Mouse (Mus musculus): ENCODE data around the gene Itga3. TPM values are rescaled to one million over a fixed set of nuclear protein-coding genes. Genes with fewer than 3 reads are reported as not detected.

Itga3 gene
- polyA plus RNA-seq, 1 experiment from 2014 or later: 16.7 TPM

DNA sequence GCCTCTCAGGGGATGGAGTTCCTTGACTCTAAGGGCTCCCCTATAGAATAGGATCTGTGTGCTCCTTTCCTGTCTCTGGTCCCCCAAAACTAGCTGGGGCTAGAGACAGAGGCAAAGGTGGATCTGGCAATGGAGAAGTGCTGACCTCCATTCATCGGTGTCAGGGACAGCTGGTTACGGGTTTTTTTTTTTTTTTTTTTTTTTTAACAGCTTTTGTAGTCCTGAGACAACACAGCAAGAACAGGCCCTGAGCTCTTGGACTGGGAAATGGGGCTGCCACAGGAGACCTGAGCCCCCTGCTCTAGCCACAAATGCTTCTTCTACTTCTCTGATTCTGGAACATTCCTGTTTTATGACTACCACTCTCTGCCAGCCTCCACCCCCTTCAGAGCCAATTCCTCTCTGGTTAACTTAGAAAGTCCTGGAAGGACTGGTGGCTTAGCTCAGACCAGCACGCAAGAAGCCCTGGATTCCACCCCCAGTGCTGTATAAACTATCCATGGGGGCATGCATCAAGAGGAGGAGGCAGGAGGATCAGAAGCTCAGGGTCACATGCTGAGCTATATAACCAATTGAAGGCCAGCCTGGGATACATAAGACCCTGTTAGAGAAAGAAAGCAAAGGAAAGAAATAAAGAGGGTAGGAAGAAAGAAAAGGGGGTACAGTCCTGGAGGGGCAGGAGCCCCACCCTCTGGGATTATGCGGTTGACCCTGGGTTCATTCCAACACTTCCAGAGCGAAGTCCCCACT is 21.9 kb upstream of the Itga3 start:
- H3K9ac ChIP-seq (ENCODE audit: low read depth, low read length): no peak overlapping the region
- no peak overlapping the region for H3K27ac ChIP-seq (ENCODE audit: low read depth, low read length)
- peaks cover 2% of the 10 kb centered on the region for H3K27me3 ChIP-seq (replicated peaks; ENCODE audit: control insufficient read depth, insufficient read depth, low read length)
- H3K4me1 ChIP-seq (ENCODE audit: control insufficient read depth, insufficient read depth, low read depth, low read length): no peaks in the 10 kb centered on the region
- 74% methylated on average over 5 of the region's 5 CpGs for WGBS
- ATAC-seq: no peak
- H3K9me3 ChIP-seq (ENCODE audit: control insufficient read depth, low read length): no peaks in the 10 kb centered on the region
- no peaks in the 10 kb centered on the region for H3K36me3 ChIP-seq (ENCODE audit: control insufficient read depth, insufficient read depth, low read length)
- no peak overlapping the region for H3K4me3 ChIP-seq (ENCODE audit: low read length)
- no peak overlapping the region for H3K4me2 ChIP-seq (ENCODE audit: low read length)

DNA sequence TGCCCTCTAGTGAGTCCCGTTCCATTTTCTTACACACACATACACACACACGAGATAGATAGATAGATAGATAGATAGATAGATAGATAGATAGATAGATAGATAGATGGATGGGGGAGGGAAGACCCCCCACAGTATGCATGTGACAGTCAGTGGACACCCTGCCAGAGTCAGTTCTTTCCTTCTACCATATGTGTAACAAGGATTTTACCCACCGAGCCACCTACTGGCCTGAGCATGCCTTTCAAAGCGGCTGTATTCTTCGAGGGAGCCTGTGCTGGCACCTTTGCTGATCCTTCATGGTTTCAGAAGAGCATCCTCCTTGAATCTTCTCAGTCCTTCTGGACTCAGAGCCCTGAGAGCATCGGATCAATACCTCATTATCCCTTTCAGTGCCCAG is 21.3 kb upstream of the Itga3 start:
- Histone ChIP-seq H3K27me3 (replicated peaks; ENCODE audit: control insufficient read depth, insufficient read depth, low read length) (peaks cover 2% of the 10 kb centered on the region), H3K9me3 (ENCODE audit: control insufficient read depth, low read length) (no peaks in the 10 kb centered on the region), H3K4me3 (ENCODE audit: low read length) (no peak overlapping the region), H3K4me1 (ENCODE audit: control insufficient read depth, insufficient read depth, low read depth, low read length) (no peaks in the 10 kb centered on the region), H3K4me2 (ENCODE audit: low read length) (no peak overlapping the region), H3K9ac (ENCODE audit: low read depth, low read length) (no peak overlapping the region), H3K27ac (ENCODE audit: low read depth, low read length) (no peak overlapping the region), H3K36me3 (ENCODE audit: control insufficient read depth, insufficient read depth, low read length) (no peaks in the 10 kb centered on the region)
- 60% methylated on average over 6 of the region's 6 CpGs for WGBS
- ATAC-seq: no peak

DNA sequence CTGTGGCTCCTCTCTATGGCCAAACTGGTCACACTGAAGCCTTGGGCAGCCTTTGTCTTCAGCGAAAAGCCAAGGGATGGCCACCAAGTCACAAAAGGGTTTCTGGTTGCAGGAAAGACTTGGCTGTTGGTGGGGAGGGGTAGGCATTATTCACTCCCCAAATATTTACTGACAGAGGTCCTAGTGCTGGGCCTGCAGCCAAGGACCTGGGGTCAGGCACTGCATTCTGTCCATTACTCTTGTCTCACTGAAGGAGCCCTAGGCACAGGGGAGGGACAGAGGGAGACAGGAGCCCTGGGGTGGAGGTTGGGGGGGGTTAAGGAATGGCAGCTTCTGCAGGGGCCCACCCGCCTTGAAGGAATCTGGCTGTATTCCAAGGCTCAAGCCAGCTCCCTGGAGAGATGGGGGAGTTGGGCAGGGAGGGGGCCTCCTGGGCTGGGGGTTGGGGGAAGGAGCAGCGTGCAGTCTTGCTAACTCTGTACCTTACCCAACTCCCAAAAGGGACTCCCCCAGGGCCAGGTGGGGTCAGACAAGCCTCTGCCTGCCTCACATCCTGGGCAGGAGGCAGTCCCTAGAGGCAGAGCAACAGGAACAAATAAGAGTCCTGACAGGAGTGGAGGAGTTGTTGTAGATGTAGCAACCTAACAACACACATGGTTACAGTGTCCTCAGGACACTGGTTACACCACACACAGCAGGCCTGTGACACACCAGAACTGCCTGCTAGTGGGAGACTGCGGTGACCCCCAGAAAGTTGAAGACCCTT is 20.2 kb upstream of the Itga3 start:
- H3K9me3 ChIP-seq (ENCODE audit: control insufficient read depth, low read length): no peaks in the 10 kb centered on the region

DNA sequence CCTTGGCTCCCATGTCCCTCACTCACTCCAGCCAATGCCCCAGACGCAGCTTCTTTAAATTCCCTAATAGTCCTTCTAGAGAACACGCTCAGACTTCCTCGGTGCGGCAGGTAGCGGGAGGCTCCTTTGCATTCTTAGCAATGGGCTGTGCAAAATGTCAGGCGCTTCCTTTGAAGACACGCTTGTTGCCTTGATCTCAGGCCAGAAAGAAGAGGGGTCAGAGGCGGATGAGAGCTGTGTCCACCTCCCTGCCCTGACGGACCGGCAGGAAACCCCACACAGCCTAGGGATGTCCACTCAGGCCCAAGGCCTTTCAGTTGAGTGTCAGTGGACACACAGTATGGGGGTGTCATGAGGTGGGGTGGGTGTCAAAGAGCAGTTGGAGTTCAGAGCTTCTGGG is 19.0 kb upstream of the Itga3 start:
- Histone ChIP-seq H3K4me2 (ENCODE audit: low read length) (no peak overlapping the region), H3K9ac (ENCODE audit: low read depth, low read length) (no peak overlapping the region), H3K4me3 (ENCODE audit: low read length) (no peak overlapping the region), H3K36me3 (ENCODE audit: control insufficient read depth, insufficient read depth, low read length) (no peaks in the 10 kb centered on the region), H3K4me1 (ENCODE audit: control insufficient read depth, insufficient read depth, low read depth, low read length) (no peaks in the 10 kb centered on the region), H3K27ac (ENCODE audit: low read depth, low read length) (no peak overlapping the region), H3K9me3 (ENCODE audit: control insufficient read depth, low read length) (no peaks in the 10 kb centered on the region), H3K27me3 (replicated peaks; ENCODE audit: control insufficient read depth, insufficient read depth, low read length) (peaks cover 1% of the 10 kb centered on the region; the same call in 1 of the 2 replicates)
- 73% methylated on average over 10 of the region's 10 CpGs for WGBS
- ATAC-seq: no peak

More for the DNA sequence above, 20.2 kb upstream of the Itga3 start:
- Histone ChIP-seq H3K4me3 (ENCODE audit: low read length) (no peak overlapping the region), H3K36me3 (ENCODE audit: control insufficient read depth, insufficient read depth, low read length) (no peaks in the 10 kb centered on the region), H3K4me1 (ENCODE audit: control insufficient read depth, insufficient read depth, low read depth, low read length) (no peaks in the 10 kb centered on the region), H3K9ac (ENCODE audit: low read depth, low read length) (no peak overlapping the region), H3K27me3 (replicated peaks; ENCODE audit: control insufficient read depth, insufficient read depth, low read length) (peaks cover 2% of the 10 kb centered on the region), H3K4me2 (ENCODE audit: low read length) (no peak overlapping the region), H3K27ac (ENCODE audit: low read depth, low read length) (no peak overlapping the region)
- no peak for ATAC-seq
- 47% methylated on average over 4 of the region's 4 CpGs for WGBS

DNA sequence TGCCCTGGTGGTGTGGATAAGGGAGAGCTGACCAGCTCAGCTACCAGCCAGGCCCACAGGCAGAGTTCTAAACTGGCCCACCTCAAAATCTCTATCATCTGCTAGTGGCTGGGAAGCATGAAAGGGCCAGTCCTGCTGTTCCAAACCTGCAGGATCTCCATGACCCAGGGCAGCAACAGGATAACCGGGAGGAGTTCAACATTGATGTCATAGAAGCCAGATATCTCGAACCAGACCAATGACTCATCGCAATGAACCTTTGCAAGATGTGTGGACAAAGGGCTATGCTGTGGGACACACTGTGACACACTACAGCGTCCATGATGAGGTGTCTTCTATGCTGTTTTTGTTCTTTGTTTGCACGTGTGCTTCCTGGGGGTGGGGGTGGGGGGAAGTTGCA is 16.5 kb upstream of the Itga3 start:
- Histone ChIP-seq H3K27me3 (replicated peaks; ENCODE audit: control insufficient read depth, insufficient read depth, low read length) (no peaks in the 10 kb centered on the region), H3K9ac (ENCODE audit: low read depth, low read length) (no peak overlapping the region), H3K27ac (ENCODE audit: low read depth, low read length) (no peak overlapping the region), H3K4me2 (ENCODE audit: low read length) (no peak overlapping the region), H3K4me1 (ENCODE audit: control insufficient read depth, insufficient read depth, low read depth, low read length) (no peaks in the 10 kb centered on the region), H3K4me3 (ENCODE audit: low read length) (no peak overlapping the region), H3K36me3 (ENCODE audit: control insufficient read depth, insufficient read depth, low read length) (no peaks in the 10 kb centered on the region), H3K9me3 (ENCODE audit: control insufficient read depth, low read length) (no peaks in the 10 kb centered on the region)
- WGBS: 84% methylated on average over 5 of the region's 5 CpGs
- no peak for ATAC-seq

DNA sequence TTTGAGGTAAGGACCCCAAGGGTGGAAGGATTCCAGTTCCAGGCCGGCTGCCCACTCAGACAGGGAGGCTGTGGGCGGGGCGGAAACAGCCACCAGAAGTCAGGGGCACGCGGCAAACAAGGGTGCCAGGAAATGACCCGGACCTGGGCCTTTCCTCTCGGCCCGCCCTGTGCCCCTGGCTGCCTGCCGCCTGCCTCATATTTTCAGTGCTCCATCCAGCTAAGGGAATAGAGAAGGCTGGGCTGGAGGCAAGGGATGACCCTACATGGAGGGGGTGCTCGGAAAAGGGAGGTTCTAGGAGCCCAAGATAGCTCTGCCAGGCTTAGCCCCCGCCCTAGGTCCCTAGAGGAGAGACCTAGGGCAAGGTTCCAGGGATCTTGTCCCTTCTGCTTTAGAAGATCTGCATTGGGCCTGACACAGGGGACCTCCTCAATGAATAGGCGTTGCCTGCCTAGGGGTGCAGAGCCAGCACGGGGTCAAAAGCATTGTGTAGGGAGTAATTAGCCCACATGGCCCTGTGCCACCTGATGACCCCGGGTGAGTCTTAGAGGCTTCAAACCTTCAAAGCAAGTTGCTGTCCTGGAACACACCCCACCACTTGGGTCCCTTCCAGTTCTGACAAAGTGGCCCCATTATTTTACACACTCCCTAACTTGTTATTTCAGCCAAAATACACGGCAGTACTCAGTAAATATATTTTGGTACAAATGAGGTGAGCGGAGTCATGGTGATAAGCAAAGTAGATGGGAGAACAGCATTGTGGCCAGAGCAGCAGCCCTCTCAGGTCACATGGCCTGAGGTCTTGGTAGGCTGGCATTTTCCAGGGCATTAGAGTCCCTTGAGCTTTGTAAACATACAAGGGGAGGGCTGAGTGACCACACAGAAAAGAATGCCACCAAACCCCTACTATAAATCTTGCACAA is 12.5 kb upstream of the Itga3 start:
- Histone ChIP-seq H3K4me1 (ENCODE audit: control insufficient read depth, insufficient read depth, low read depth, low read length) (no peaks in the 10 kb centered on the region), H3K9ac (ENCODE audit: low read depth, low read length) (no peak overlapping the region), H3K36me3 (ENCODE audit: control insufficient read depth, insufficient read depth, low read length) (no peaks in the 10 kb centered on the region), H3K27ac (ENCODE audit: low read depth, low read length) (no peak overlapping the region), H3K4me2 (ENCODE audit: low read length) (no peak overlapping the region), H3K9me3 (ENCODE audit: control insufficient read depth, low read length) (no peaks in the 10 kb centered on the region), H3K4me3 (ENCODE audit: low read length) (no peak overlapping the region), H3K27me3 (replicated peaks; ENCODE audit: control insufficient read depth, insufficient read depth, low read length) (no peaks in the 10 kb centered on the region)
- WGBS: 78% methylated on average over 16 of the region's 16 CpGs
- no peak for ATAC-seq

DNA sequence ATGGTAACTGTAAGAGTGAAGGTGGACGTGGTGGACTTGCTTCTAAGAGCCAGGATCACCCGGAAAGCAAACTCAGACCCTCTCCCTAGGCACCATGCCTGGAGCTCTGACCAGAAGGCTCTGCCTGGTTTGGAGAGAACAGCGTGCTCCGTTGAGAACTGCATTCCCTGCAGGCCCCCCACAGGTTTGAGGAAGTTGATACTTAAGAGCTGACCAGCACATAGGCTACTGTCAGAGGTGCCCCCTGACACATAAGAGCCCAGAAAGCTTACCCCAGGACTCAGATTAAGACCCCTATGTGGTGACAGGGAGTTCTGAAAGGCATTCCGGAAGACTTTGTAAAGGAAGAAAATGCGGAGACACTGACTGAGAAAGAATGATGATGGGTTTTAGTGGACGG is 11.7 kb upstream of the Itga3 start:
- Histone ChIP-seq H3K27ac (ENCODE audit: low read depth, low read length) (no peak overlapping the region), H3K36me3 (ENCODE audit: control insufficient read depth, insufficient read depth, low read length) (no peaks in the 10 kb centered on the region), H3K9me3 (ENCODE audit: control insufficient read depth, low read length) (no peaks in the 10 kb centered on the region), H3K27me3 (replicated peaks; ENCODE audit: control insufficient read depth, insufficient read depth, low read length) (no peaks in the 10 kb centered on the region), H3K4me1 (ENCODE audit: control insufficient read depth, insufficient read depth, low read depth, low read length) (no peaks in the 10 kb centered on the region), H3K9ac (ENCODE audit: low read depth, low read length) (no peak overlapping the region), H3K4me2 (ENCODE audit: low read length) (no peak overlapping the region), H3K4me3 (ENCODE audit: low read length) (no peak overlapping the region)
- no peak for ATAC-seq
- 67% methylated on average over 7 of the region's 7 CpGs for WGBS

DNA sequence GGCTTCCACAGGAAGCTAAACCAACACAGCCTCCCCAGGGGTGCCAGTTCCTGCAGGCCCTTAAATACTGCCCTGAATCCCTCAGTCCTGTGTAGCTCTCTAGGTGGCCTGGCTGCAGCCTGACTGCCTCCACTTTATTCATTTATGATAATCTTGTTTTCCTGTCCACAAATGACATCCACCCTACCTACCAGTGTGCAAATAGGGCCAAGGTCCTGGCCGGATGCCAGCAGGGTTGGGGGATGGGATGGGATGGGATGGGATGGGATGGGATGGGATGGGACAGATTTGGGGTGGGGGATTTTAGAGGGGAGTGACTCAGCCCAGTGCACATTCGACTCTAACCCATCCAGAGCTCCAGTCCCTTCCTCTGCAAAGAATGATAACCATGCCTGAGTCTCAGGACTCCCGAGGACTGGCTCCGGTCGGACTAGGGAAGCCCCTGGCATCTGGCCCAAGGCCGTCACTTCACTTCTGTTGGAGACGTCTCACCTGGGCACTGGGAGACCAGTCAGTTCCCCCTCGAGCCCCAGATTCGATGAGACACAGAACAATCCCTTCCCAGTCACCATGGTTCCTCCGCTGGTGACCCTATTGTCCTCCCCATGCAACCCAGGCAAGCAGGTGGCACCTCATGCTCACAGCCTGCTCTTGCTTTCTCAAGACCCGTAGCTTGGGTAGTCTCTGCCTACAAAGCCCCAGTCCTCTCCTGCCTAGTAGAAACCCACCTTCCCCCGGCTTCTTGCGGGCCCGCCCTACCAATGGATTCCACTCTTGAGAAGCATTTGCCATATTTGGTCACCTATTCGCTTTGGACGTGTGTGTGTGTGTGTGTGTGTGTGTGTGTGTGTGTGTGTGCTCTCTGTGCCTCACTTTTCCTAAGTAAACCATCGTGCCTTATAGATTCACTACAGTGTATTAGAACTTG is 11.0 kb upstream of the Itga3 start:
- Histone ChIP-seq H3K4me1 (ENCODE audit: control insufficient read depth, insufficient read depth, low read depth, low read length) (no peaks in the 10 kb centered on the region), H3K9ac (ENCODE audit: low read depth, low read length) (no peak overlapping the region), H3K4me3 (ENCODE audit: low read length) (no peak overlapping the region), H3K27me3 (replicated peaks; ENCODE audit: control insufficient read depth, insufficient read depth, low read length) (no peaks in the 10 kb centered on the region), H3K9me3 (ENCODE audit: control insufficient read depth, low read length) (no peaks in the 10 kb centered on the region), H3K4me2 (ENCODE audit: low read length) (no peak overlapping the region), H3K36me3 (ENCODE audit: control insufficient read depth, insufficient read depth, low read length) (no peaks in the 10 kb centered on the region), H3K27ac (ENCODE audit: low read depth, low read length) (no peak overlapping the region)
- WGBS: 73% methylated on average over 17 of the region's 17 CpGs
- ATAC-seq: no peak
